Mouse (Mus musculus) A20 (cell line): ENCODE measurements around the gene Atf7ip.

Experiments used
- DNase-seq: peaks from one replicate; pipeline ENCODE4 v3.0.0-alpha.2; 2011; ENCODE audit warnings: low read depth, low spot score

Gene Atf7ip

GRCm38 (mm10) chr6:136645754-136646153 lies 139.8 kb downstream of the Atf7ip start:
- DNase-seq = no peak

GRCm38 (mm10) chr6:136646207-136646606 lies 140.2 kb downstream of the Atf7ip start:
- DNase-seq = no peak

GRCm38 (mm10) chr6:136647455-136647861 lies 141.5 kb downstream of the Atf7ip start:
- no peak for DNase-seq

GRCm38 (mm10) chr6:136650664-136651063 lies 144.7 kb downstream of the Atf7ip start:
- DNase-seq = no peak

- peak; percentile 55 for DNase-seq
Measured at GRCm38 (mm10) chr6:136653331-136653730, 147.4 kb downstream of the Atf7ip start.

- DNase-seq = no peak
Measured at GRCm38 (mm10) chr6:136654470-136654869, 148.5 kb downstream of the Atf7ip start.

- no peak for DNase-seq
Measured at GRCm38 (mm10) chr6:136655786-136656185, 149.8 kb downstream of the Atf7ip start.

- no peak for DNase-seq
Measured at GRCm38 (mm10) chr6:136658303-136658702, 152.3 kb downstream of the Atf7ip start.

- DNase-seq = peak; percentile 47
Measured at GRCm38 (mm10) chr6:136659226-136659625, 153.3 kb downstream of the Atf7ip start.
